Mouse (Mus musculus): ENCODE measurements around the gene Slc31a1. TPM values are rescaled to one million over a fixed set of nuclear protein-coding genes. Genes with fewer than 3 reads are reported as not detected.

Gene Slc31a1
- total RNA-seq, 2 experiments from 2014 or later, result 27.9 to 29.8 TPM

- intact Hi-C loops (cut with DNase I), result no loop called here
- DNase-seq (ENCODE audit: low spot score in 2 of 2), result no peak
These were observed 73.7 kb downstream of the Slc31a1 start for GRCm38 (mm10) chr4:62433939-62434870.

GRCm38 (mm10) chr4:62435081-62435480 lies 74.6 kb downstream of the Slc31a1 start, which contains the start of gene Rnf183:
TSS of gene Rnf183 (minus strand) at chr4:62435252.
- DNase-seq (ENCODE audit: low spot score in 2 of 2), result no peak
- intact Hi-C loops (cut with DNase I), result no loop called here

GRCm38 (mm10) chr4:62437256-62437778 lies 76.8 kb downstream of the Slc31a1 start:
- intact Hi-C loops (cut with DNase I), result no loop called here
- no peak for DNase-seq (ENCODE audit: low spot score in 2 of 2)

- intact Hi-C loops (cut with DNase I), result no loop called here
- DNase-seq (ENCODE audit: low spot score in 2 of 2), result no peak
These were observed 77.3 kb downstream of the Slc31a1 start for GRCm38 (mm10) chr4:62437871-62438270.

GRCm38 (mm10) chr4:62439793-62440192 lies 79.3 kb downstream of the Slc31a1 start:
- DNase-seq (ENCODE audit: low spot score in 2 of 2), result no peak
- intact Hi-C loops (cut with DNase I), result no loop called here

GRCm38 (mm10) chr4:62440544-62440943 lies 80.0 kb downstream of the Slc31a1 start:
- intact Hi-C loops (cut with DNase I), result no loop called here
- no peak for DNase-seq (ENCODE audit: low spot score in 2 of 2)

- intact Hi-C loops (cut with DNase I), result no loop called here
- DNase-seq (ENCODE audit: low spot score in 2 of 2), result no peak
These were observed 80.5 kb downstream of the Slc31a1 start for GRCm38 (mm10) chr4:62440986-62441385.

Other genes starting within 250 kb of the Slc31a1 start
- not detected for gene Mup21, start 209.9 kb upstream of the Slc31a1 start, total RNA-seq (2021)
- gene Zfp37, start 129.7 kb upstream of the Slc31a1 start, total RNA-seq (2021), result 10 to 100 TPM; 20.3 to 20.7 TPM
- gene Slc31a2, start 98.2 kb upstream of the Slc31a1 start, total RNA-seq (2021), result 1 to 10 TPM; 7.1 to 9.8 TPM
- 10 to 100 TPM; 37.3 to 40.2 TPM for gene Fkbp15, start 179 bp upstream of the Slc31a1 start, total RNA-seq (2021)
- gene Cdc26, start 47.9 kb downstream of the Slc31a1 start, total RNA-seq (2021), result 10 to 100 TPM; 46.2 to 47.1 TPM
- 10 to 100 TPM; 11.5 to 11.6 TPM for gene Prpf4, start 48.1 kb downstream of the Slc31a1 start, total RNA-seq (2021)
- gene Rnf183, start 74.5 kb downstream of the Slc31a1 start, total RNA-seq (2021), result not detected
- 1 to 10 TPM; 9.0 to 9.4 TPM for gene Wdr31, start 110.2 kb downstream of the Slc31a1 start, total RNA-seq (2021)
- under 1 TPM; 0.42 to 0.70 TPM for gene Bspry, start 119.3 kb downstream of the Slc31a1 start, total RNA-seq (2021)
- 1 to 10 TPM; 9.1 to 9.8 TPM for gene Hdhd3, start 142.7 kb downstream of the Slc31a1 start, total RNA-seq (2021)
- gene Alad, start 159.2 kb downstream of the Slc31a1 start, total RNA-seq (2021), result 10 to 100 TPM; 22.2 to 25.4 TPM
- 10 to 100 TPM; 19.5 to 24.4 TPM for gene Pole3, start 164.3 kb downstream of the Slc31a1 start, total RNA-seq (2021)
- under 1 TPM; 0.33 to 0.61 TPM for gene 4933430I17Rik, start 164.6 kb downstream of the Slc31a1 start, total RNA-seq (2021)
- gene Rgs3, start 199.1 kb downstream of the Slc31a1 start, total RNA-seq (2021), result 10 to 100 TPM; 22.2 to 27.2 TPM

All from left cerebral cortex, postnatal 14 days (tissue).